Mouse (Mus musculus) cerebellum, adult 8-10 months (tissue): ENCODE measurements around the gene Twf2.

ENCODE experiments used
- DNase-seq: peaks from one replicate; pipeline ENCODE4 v3.0.0; 2022

The Twf2 gene

GRCm38 (mm10) chr9:106241541-106242164 is 38.7 kb downstream of the Twf2 start:
- DNase-seq = no peak

- DNase-seq = peak; percentile 81
These were observed 40.0 kb downstream of the Twf2 start for GRCm38 (mm10) chr9:106242813-106243488.

DNA sequence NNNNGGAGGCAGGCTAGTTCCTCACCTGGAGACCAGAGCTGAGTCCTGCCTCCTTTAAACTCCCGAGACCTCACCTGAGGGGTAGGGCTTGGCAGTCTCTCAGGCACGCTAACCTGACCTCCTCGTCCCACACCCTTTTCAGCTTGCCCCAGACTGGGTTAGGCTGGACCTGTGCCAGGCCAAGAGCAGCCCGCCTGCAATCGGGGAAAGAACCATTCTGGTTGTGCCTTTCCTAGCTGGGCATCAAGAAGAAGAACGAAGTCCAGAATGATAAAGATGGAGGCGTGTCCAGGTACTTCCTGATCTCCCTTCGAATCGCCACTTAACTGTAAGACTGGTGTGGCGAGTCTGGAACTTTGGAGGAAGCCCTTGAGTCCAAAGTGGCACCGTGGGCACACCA is 46.6 kb downstream of the Twf2 start:
- no peak for DNase-seq

DNA sequence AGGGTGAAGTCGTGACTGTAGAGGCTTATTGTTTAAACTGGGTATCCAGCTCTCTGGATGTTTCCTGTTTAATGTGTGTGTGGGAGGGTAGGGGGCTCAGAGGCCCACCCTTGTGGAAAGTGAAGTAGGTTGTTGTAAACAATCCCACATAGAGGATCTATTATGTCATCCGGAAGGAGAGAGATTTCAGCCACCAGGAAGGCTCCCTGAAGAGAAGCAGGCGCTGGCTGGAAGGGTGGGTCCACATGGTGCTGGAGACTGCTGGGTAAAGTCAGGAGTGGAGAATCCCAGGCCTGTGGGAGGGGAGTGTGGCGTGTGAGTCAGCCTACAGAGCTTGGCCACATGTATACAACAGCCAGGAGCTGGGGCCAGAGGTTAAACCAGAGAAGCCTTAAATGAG is 47.3 kb downstream of the Twf2 start:
- no peak for DNase-seq

DNA sequence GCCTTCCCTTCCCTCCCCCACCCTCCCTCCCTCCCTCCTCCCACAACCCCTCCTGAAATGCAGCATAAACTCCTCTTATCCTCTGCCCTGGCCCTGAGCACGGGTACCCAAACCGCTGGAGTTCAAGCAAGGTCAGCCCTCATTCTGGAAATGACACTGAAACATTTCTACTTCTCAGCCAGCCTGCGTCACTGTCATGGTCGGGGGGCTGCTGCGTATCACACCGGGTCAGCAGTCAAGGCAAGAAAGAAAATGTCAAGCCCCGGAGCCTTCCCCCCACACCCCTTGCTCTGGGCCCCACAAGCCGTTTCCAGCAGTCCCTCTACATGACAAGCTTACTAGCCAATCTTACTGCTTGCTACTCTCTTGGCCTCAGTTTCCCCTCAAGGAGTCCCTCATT is 48.2 kb downstream of the Twf2 start:
- no peak for DNase-seq

DNA sequence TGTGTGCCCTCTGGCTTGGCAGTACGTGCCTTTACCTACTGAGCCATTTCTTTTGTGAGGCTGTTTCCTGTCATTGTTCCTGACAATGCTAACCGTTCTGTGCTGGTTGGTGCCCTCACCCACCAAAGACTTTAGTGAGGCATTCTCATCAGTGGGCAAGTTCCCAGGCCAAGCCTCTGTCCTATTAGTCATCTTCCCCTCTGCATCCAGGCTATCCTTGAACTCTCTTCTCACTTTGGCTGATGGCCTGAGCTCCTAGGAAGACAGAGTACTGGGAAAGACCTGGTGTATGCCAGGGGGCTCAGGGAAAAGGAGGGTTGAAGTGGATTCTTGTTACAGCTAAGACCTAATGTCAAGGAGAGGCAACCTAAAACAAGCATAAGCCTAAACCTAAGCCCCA is 51.1 kb downstream of the Twf2 start:
- no peak for DNase-seq

DNA sequence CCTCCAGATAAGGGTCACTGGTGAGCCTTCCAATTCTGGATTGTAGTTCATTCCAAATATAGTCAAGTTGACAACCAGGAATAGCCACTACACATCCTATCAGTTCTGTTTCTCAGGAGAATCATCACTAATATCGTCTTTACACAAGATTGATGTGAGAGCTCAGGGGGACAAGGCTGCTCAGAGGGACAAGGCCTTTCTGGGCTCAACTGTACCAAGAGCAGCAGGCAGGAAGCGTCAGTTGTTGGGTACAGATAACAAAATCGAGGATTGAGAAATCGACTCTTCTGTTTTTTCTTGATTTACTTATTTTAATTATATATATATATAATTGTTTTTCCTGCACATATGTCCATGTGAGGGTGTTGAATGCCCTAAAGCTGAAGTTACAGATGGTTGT is 55.5 kb downstream of the Twf2 start:
- no peak for DNase-seq

DNA sequence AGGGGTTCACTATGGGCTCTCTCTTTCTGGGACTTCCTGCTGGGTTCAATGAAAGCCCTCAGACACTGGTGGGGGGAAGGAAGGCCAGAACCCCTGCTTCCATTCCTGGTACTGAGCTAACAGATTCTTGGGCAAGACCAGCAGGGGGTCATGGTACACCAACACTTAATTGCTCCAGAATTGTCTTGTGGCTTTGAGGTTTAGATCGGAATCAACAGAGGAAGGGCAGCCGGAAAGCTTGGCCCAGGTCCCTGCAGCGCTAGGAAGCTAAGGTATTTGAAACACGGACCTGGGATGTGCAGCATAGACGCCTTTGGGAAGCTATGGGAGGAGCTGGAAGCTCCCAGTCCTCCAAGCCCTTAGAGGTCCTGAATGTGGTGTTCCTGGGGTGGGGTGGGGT is 56.1 kb downstream of the Twf2 start:
- DNase-seq = no peak

- DNase-seq = no peak
These were observed 58.1 kb downstream of the Twf2 start for GRCm38 (mm10) chr9:106261058-106261457.

DNA sequence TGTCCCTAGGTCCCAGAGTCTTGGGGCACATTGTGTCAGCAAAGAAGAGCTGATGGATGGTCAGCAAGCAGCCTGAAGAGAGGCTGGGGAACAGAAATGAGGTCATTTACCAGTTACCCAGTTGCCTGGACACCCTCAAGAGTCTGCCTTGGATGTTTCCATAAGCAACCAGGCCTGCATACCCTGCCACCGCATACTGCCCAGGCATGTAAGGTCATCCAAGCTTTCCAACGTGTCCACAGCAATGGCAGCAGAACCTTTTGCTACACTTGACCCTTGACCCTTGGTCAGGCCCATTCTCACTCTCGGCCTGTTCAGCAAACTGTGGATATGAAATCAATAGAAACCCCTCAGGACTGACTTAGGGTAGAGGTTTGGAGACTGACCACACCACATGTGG is 58.6 kb downstream of the Twf2 start:
- no peak for DNase-seq

- no peak for DNase-seq
These were observed 59.2 kb downstream of the Twf2 start for GRCm38 (mm10) chr9:106262075-106262474.

DNA sequence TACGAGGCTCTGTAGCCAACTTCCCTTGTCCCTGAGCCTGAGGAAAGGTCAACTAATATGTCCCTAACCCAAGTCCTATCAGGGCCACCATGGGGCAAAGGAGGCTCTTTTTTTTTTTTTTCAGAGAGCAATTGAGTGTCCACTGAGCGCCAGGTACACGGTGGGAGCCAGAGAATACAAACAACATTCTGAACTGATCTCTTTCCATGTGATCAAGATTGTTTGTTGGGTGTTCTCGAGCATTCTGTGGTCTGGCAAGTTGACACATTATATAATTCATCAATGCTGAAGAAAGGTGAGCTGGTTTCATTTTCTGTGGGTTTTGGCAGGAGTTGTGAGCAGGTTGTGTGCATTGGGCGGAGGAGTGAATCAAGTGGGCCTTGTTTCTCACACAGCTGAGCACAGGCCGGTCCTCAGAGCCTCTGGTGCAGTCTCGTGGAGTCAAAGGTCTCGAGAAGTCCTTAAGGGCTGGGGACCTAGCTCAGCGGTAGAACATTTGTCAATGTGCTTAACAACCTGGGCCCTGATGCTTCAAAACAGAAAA is 60.5 kb downstream of the Twf2 start:
- DNase-seq = no peak
